Mouse (Mus musculus) megakaryocyte-erythroid progenitor cell, adult 5-6 weeks (primary cell): Measurements from ENCODE around the gene S1pr4. TPM values are rescaled to one million over a fixed set of nuclear protein-coding genes. Genes with fewer than 3 reads are reported as not detected.

Experiments used
- ATAC-seq: replicated peaks from 2 replicates; pipeline ENCODE4 v1.8.0; 2016; ENCODE audit warnings: mild to moderate bottlenecking, inconsistent platforms; ENCODE audit not compliant: severe bottlenecking, poor library complexity, low FRiP score, low TSS enrichment
- total RNA-seq, 2 experiments: library from RNA; stranded (forward) in 1 of 2; stranded (reverse) in 1 of 2; fragments of 200-1000, 215-1000 nt in 1 of 2; fragments of >200 nt in 1 of 2; fragmentation: Nextera tagmentation in 1 of 2; gene quantifications; 2 replicates each; pipeline ENCODE4 v1.2.3; 2014 to 2017

Gene S1pr4
- total RNA-seq, 2 experiments from 2014 or later = 18.9 to 22.2 TPM

GRCm38 (mm10) chr10:81452237-81452946, 47.5 kb downstream of the S1pr4 start:
- ATAC-seq = no peak

DNA sequence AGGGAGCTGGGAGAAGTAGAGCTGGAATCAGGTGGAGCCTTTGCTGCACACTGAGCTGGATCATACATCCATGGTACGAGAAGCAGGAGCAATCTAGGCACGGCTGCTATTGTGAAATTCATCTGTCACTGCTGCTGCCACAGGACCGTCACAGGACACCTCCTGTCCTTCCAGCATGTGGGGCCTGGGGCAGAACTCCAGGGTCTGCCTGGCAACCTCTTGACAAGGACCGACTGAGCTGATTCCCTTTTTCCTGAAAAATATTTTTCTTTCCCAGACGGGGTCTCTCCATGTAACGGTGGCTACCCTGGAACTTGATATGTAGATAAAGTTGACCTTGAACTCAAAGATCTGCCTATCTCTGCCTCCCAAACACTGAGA, 48.6 kb downstream of the S1pr4 start:
- ATAC-seq = no peak

- ATAC-seq = no peak
These were observed 49.1 kb downstream of the S1pr4 start for GRCm38 (mm10) chr10:81450641-81451364.

- ATAC-seq = peak; percentile 85
These were observed 49.8 kb downstream of the S1pr4 start for GRCm38 (mm10) chr10:81450140-81450539.

Other genes starting within 250 kb of the S1pr4 start
- gene Matk, start 247.2 kb downstream of the S1pr4 start, total RNA-seq (2014; fragmentation: Nextera tagmentation) = 2.9 and 9.8 TPM in 2 replicates
- gene Matk, start 247.2 kb downstream of the S1pr4 start, total RNA-seq (2017) = 5.5 and 5.6 TPM in 2 replicates
- 130 and 158 TPM in 2 replicates for gene Mrpl54, start 233.2 kb downstream of the S1pr4 start, total RNA-seq (2014; fragmentation: Nextera tagmentation)
- gene Mrpl54, start 233.2 kb downstream of the S1pr4 start, total RNA-seq (2017) = 157 and 212 TPM in 2 replicates
- gene Apba3, start 233.2 kb downstream of the S1pr4 start, total RNA-seq (2014; fragmentation: Nextera tagmentation) = 28.9 and 32.6 TPM in 2 replicates
- 2.6 and 16.7 TPM in 2 replicates for gene Apba3, start 233.2 kb downstream of the S1pr4 start, total RNA-seq (2017)
- 0.81 and 7.3 TPM in 2 replicates for gene Tjp3, start 208.6 kb downstream of the S1pr4 start, total RNA-seq (2014; fragmentation: Nextera tagmentation)
- gene Tjp3, start 208.6 kb downstream of the S1pr4 start, total RNA-seq (2017) = 1.3 and 2.5 TPM in 2 replicates
- 40.4 and 51.0 TPM in 2 replicates for gene Pip5k1c, start 207.2 kb downstream of the S1pr4 start, total RNA-seq (2014; fragmentation: Nextera tagmentation)
- gene Pip5k1c, start 207.2 kb downstream of the S1pr4 start, total RNA-seq (2017) = 17.3 and 26.2 TPM in 2 replicates
- gene Cactin, start 179.0 kb downstream of the S1pr4 start, total RNA-seq (2014; fragmentation: Nextera tagmentation) = 26.4 and 46.2 TPM in 2 replicates
- 30.4 and 33.4 TPM in 2 replicates for gene Cactin, start 179.0 kb downstream of the S1pr4 start, total RNA-seq (2017)
- gene Tbxa2r, start 171.4 kb downstream of the S1pr4 start, total RNA-seq (2014; fragmentation: Nextera tagmentation) = 0.66 and 2.3 TPM in 2 replicates
- 0.52 TPM in 1 of 2 replicates, not detected in the other for gene Tbxa2r, start 171.4 kb downstream of the S1pr4 start, total RNA-seq (2017)
- not detected in 2 replicates for gene Gipc3, start 156.9 kb downstream of the S1pr4 start, total RNA-seq (2014; fragmentation: Nextera tagmentation)
- not detected in 2 replicates for gene Gipc3, start 156.9 kb downstream of the S1pr4 start, total RNA-seq (2017)
- 25.7 and 37.6 TPM in 2 replicates for gene Hmg20b, start 149.7 kb downstream of the S1pr4 start, total RNA-seq (2014; fragmentation: Nextera tagmentation)
- gene Hmg20b, start 149.7 kb downstream of the S1pr4 start, total RNA-seq (2017) = 44.2 and 61.1 TPM in 2 replicates
- 15.7 and 16.4 TPM in 2 replicates for gene Mfsd12, start 142.6 kb downstream of the S1pr4 start, total RNA-seq (2014; fragmentation: Nextera tagmentation)
- gene Mfsd12, start 142.6 kb downstream of the S1pr4 start, total RNA-seq (2017) = 13.9 and 14.1 TPM in 2 replicates
- gene 4930404N11Rik, start 134.3 kb downstream of the S1pr4 start, total RNA-seq (2014; fragmentation: Nextera tagmentation) = 0.70 TPM in 1 of 2 replicates, not detected in the other
- 1.9 TPM in 1 of 2 replicates, not detected in the other for gene 4930404N11Rik, start 134.3 kb downstream of the S1pr4 start, total RNA-seq (2017)
- 28.5 and 50.0 TPM in 2 replicates for gene Fzr1, start 121.6 kb downstream of the S1pr4 start, total RNA-seq (2014; fragmentation: Nextera tagmentation)
- 12.2 and 14.9 TPM in 2 replicates for gene Fzr1, start 121.6 kb downstream of the S1pr4 start, total RNA-seq (2017)
- 12.3 and 31.4 TPM in 2 replicates for gene Dohh, start 115.7 kb downstream of the S1pr4 start, total RNA-seq (2014; fragmentation: Nextera tagmentation)
- gene Dohh, start 115.7 kb downstream of the S1pr4 start, total RNA-seq (2017) = 31.2 and 37.8 TPM in 2 replicates
- 1.2 and 6.3 TPM in 2 replicates for gene Gm48551, start 115.7 kb downstream of the S1pr4 start, total RNA-seq (2014; fragmentation: Nextera tagmentation)
- gene Gm48551, start 115.7 kb downstream of the S1pr4 start, total RNA-seq (2017) = 0.11 and 2.6 TPM in 2 replicates
- gene Gm48552, start 111.1 kb downstream of the S1pr4 start, total RNA-seq (2014; fragmentation: Nextera tagmentation) = 4.0 TPM in 1 of 2 replicates, not detected in the other
- gene Gm48552, start 111.1 kb downstream of the S1pr4 start, total RNA-seq (2017) = not detected in 2 replicates
- 7.7 and 12.8 TPM in 2 replicates for gene Smim24, start 107.1 kb downstream of the S1pr4 start, total RNA-seq (2014; fragmentation: Nextera tagmentation)
- 7.4 and 7.5 TPM in 2 replicates for gene Smim24, start 107.1 kb downstream of the S1pr4 start, total RNA-seq (2017)
- gene Nfic, start 44.5 kb downstream of the S1pr4 start, total RNA-seq (2014; fragmentation: Nextera tagmentation) = 10.6 and 15.9 TPM in 2 replicates
- 3.0 and 3.4 TPM in 2 replicates for gene Nfic, start 44.5 kb downstream of the S1pr4 start, total RNA-seq (2017)
- gene Celf5, start 17.4 kb downstream of the S1pr4 start, total RNA-seq (2014; fragmentation: Nextera tagmentation) = 0.32 TPM in 1 of 2 replicates, not detected in the other
- 0.38 TPM in 1 of 2 replicates, not detected in the other for gene Celf5, start 17.4 kb downstream of the S1pr4 start, total RNA-seq (2017)
- 91.4 and 117 TPM in 2 replicates for gene Ncln, start 3.7 kb downstream of the S1pr4 start, total RNA-seq (2014; fragmentation: Nextera tagmentation)
- gene Ncln, start 3.7 kb downstream of the S1pr4 start, total RNA-seq (2017) = 42.4 and 71.2 TPM in 2 replicates
- 41.4 and 48.1 TPM in 2 replicates for gene Gna15, start 24.1 kb upstream of the S1pr4 start, total RNA-seq (2014; fragmentation: Nextera tagmentation)
- 42.6 and 45.2 TPM in 2 replicates for gene Gna15, start 24.1 kb upstream of the S1pr4 start, total RNA-seq (2017)
- 13.7 and 22.4 TPM in 2 replicates for gene Gna11, start 45.1 kb upstream of the S1pr4 start, total RNA-seq (2014; fragmentation: Nextera tagmentation)
- gene Gna11, start 45.1 kb upstream of the S1pr4 start, total RNA-seq (2017) = 16.0 and 57.4 TPM in 2 replicates
- gene Aes, start 59.4 kb upstream of the S1pr4 start, total RNA-seq (2014; fragmentation: Nextera tagmentation) = 185 and 209 TPM in 2 replicates
- 162 and 206 TPM in 2 replicates for gene Aes, start 59.4 kb upstream of the S1pr4 start, total RNA-seq (2017)
- gene Tle2, start 74.4 kb upstream of the S1pr4 start, total RNA-seq (2014; fragmentation: Nextera tagmentation) = 4.2 and 5.9 TPM in 2 replicates
- gene Tle2, start 74.4 kb upstream of the S1pr4 start, total RNA-seq (2017) = 0.33 and 0.69 TPM in 2 replicates
- gene Tle6, start 100.9 kb upstream of the S1pr4 start, total RNA-seq (2014; fragmentation: Nextera tagmentation) = 7.9 and 14.3 TPM in 2 replicates
- 3.5 and 14.3 TPM in 2 replicates for gene Tle6, start 100.9 kb upstream of the S1pr4 start, total RNA-seq (2017)
- 3.4 and 4.5 TPM in 2 replicates for gene BC025920, start 106.1 kb upstream of the S1pr4 start, total RNA-seq (2014; fragmentation: Nextera tagmentation)
- 2.8 and 4.6 TPM in 2 replicates for gene BC025920, start 106.1 kb upstream of the S1pr4 start, total RNA-seq (2017)
- gene Sirt6, start 127.7 kb upstream of the S1pr4 start, total RNA-seq (2014; fragmentation: Nextera tagmentation) = 13.7 and 18.3 TPM in 2 replicates
- 2.1 and 5.5 TPM in 2 replicates for gene Sirt6, start 127.7 kb upstream of the S1pr4 start, total RNA-seq (2017)
- gene Ankrd24, start 128.4 kb upstream of the S1pr4 start, total RNA-seq (2014; fragmentation: Nextera tagmentation) = 7.7 and 10.4 TPM in 2 replicates
- 2.1 and 3.0 TPM in 2 replicates for gene Ankrd24, start 128.4 kb upstream of the S1pr4 start, total RNA-seq (2017)
- gene Gm10778, start 148.9 kb upstream of the S1pr4 start, total RNA-seq (2014; fragmentation: Nextera tagmentation) = 4.5 and 4.6 TPM in 2 replicates
- 4.2 and 6.6 TPM in 2 replicates for gene Gm10778, start 148.9 kb upstream of the S1pr4 start, total RNA-seq (2017)
- gene Zfp433, start 204.7 kb upstream of the S1pr4 start, total RNA-seq (2014; fragmentation: Nextera tagmentation) = 3.2 and 7.4 TPM in 2 replicates
- gene Zfp433, start 204.7 kb upstream of the S1pr4 start, total RNA-seq (2017) = 16.8 and 19.8 TPM in 2 replicates